Mouse (Mus musculus) heart, adult 2 months (tissue): ENCODE data around the gene Krt78.

Experiments
- EP300 ChIP-seq: fragments of 200-500 bp; IDR thresholded peaks from 2 replicates; pipeline ENCODE4 v1.6.1; 2011; ENCODE audit warnings: low read depth, low read length, control low read depth; ENCODE audit not compliant: insufficient read depth
- POLR2A ChIP-seq: fragments of 200-500 bp; IDR thresholded peaks from 2 replicates; pipeline ENCODE4 v1.6.1; 2011; ENCODE audit warnings: mild to moderate bottlenecking, low read depth, low read length, control low read depth; ENCODE audit not compliant: insufficient read depth

DNA sequence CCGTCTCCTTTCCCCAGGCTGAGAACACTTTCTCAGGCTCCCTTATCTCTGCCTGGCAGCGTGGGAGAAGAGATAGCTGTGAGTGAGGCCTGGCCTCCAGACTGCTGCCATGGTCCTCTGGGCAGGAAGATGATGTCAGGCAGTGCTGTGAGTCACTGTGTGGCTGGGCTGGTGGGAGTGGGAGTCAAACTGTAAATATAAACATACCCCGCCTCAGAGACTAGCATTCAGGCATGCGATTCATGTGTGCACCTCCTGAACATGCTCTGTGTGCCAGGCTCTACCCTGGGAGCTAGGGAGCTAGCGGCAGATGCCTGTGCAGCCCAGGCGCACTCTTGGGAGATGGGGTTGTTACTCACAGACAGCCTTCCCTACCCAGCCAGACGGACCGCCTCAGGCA, 12.1 kb downstream of the Krt78 start:
- TF ChIP-seq POLR2A = no peak
- no peak for TF ChIP-seq EP300
